Mouse (Mus musculus): ENCODE data around the gene Olfr491. TPM values are rescaled to one million over a fixed set of nuclear protein-coding genes. Genes with fewer than 3 reads are reported as not detected.

The Olfr491 gene
- polyA plus RNA-seq (2016; fragmentation: Nextera tagmentation; extraction: Ambion mirVana): not detected in 2 replicates

- Histone ChIP-seq H3K4me3 (no peak within 1 kb of the TSS), H3K27me3 (replicated peaks) (no peaks in the 10 kb centered on the region), H3K9ac (no peak within 1 kb of the TSS), H3K36me3 (no peaks in the 10 kb centered on the region), H3K4me2 (no peak within 1 kb of the TSS), H3K4me1 (replicated peaks) (no peaks in the 10 kb centered on the region), H3K27ac (ENCODE audit: poor library complexity, severe bottlenecking) (no peak within 1 kb of the TSS), H3K9me3 (replicated peaks) (no peaks in the 10 kb centered on the region)
- 49% methylated on average over 1 of the region's 1 CpGs for WGBS
- ATAC-seq (ENCODE audit: insufficient number of reproducible peaks, low FRiP score): no peak
Measured at GRCm38 (mm10) chr7:108313151-108313550, at the start of gene Olfr491. Gene Olfr491, plus strand, starts transcription at chr7:108313451.

GRCm38 (mm10) chr7:108288834-108289233, 24.4 kb upstream of the Olfr491 start, which contains the start of gene Olfr490:
Gene Olfr490, minus strand, starts transcription at chr7:108288934.
- Histone ChIP-seq H3K27ac (ENCODE audit: poor library complexity, severe bottlenecking) (no peak within 1 kb of the TSS), H3K9ac (no peak within 1 kb of the TSS), H3K36me3 (no peaks in the 10 kb centered on the region), H3K9me3 (replicated peaks) (no peaks in the 10 kb centered on the region; the same call in 1 of the 2 replicates), H3K4me1 (replicated peaks) (no peaks in the 10 kb centered on the region), H3K4me2 (no peak within 1 kb of the TSS), H3K4me3 (no peak within 1 kb of the TSS), H3K27me3 (replicated peaks) (no peaks in the 10 kb centered on the region)
- ATAC-seq (ENCODE audit: insufficient number of reproducible peaks, low FRiP score): no peak

GRCm38 (mm10) chr7:108323574-108323973, 10.3 kb downstream of the Olfr491 start, which contains the start of gene Olfr492:
Gene Olfr492, minus strand, starts transcription at chr7:108323674.
- ATAC-seq (ENCODE audit: insufficient number of reproducible peaks, low FRiP score): no peak
- H3K27ac ChIP-seq (ENCODE audit: poor library complexity, severe bottlenecking): no peak within 1 kb of the TSS
- no peak within 1 kb of the TSS for H3K4me2 ChIP-seq
- H3K4me1 ChIP-seq (replicated peaks): no peaks in the 10 kb centered on the region
- no peak within 1 kb of the TSS for H3K9ac ChIP-seq
- no peaks in the 10 kb centered on the region for H3K27me3 ChIP-seq (replicated peaks)
- 70% methylated on average over 2 of the region's 2 CpGs for WGBS
- H3K36me3 ChIP-seq: no peaks in the 10 kb centered on the region
- H3K4me3 ChIP-seq: no peak within 1 kb of the TSS
- H3K9me3 ChIP-seq (replicated peaks): 0 out of 2 replicates have a peak, but pooled peaks cover 2% of the 10 kb centered on the region

- H3K4me2 ChIP-seq: no peak within 1 kb of the TSS
- H3K36me3 ChIP-seq: no peaks in the 10 kb centered on the region
- ATAC-seq (ENCODE audit: insufficient number of reproducible peaks, low FRiP score): no peak
- no peak within 1 kb of the TSS for H3K9ac ChIP-seq
- no peak within 1 kb of the TSS for H3K4me3 ChIP-seq
- H3K9me3 ChIP-seq (replicated peaks): peaks cover under 1% of the 10 kb centered on the region; the same call in 1 of the 2 replicates
- H3K4me1 ChIP-seq (replicated peaks): no peaks in the 10 kb centered on the region
- H3K27me3 ChIP-seq (replicated peaks): no peaks in the 10 kb centered on the region
- 48% methylated on average over 1 of the region's 1 CpGs for WGBS
- no peak within 1 kb of the TSS for H3K27ac ChIP-seq (ENCODE audit: poor library complexity, severe bottlenecking)
Measured at GRCm38 (mm10) chr7:108346879-108347278, 33.6 kb downstream of the Olfr491 start, which contains the start of gene Olfr493. Gene Olfr493, minus strand, starts transcription at chr7:108346979.

- Histone ChIP-seq H3K9ac (no peak within 1 kb of the TSS), H3K9me3 (replicated peaks) (peaks cover 12% of the 10 kb centered on the region; the same call in 1 of the 2 replicates), H3K4me2 (no peak within 1 kb of the TSS), H3K4me1 (replicated peaks) (no peaks in the 10 kb centered on the region), H3K27me3 (replicated peaks) (no peaks in the 10 kb centered on the region), H3K36me3 (no peaks in the 10 kb centered on the region), H3K4me3 (no peak within 1 kb of the TSS), H3K27ac (ENCODE audit: poor library complexity, severe bottlenecking) (no peak within 1 kb of the TSS)
- WGBS: 60% methylated on average over 3 of the region's 3 CpGs
- no peak for ATAC-seq (ENCODE audit: insufficient number of reproducible peaks, low FRiP score)
Measured at GRCm38 (mm10) chr7:108365035-108365434, 51.8 kb downstream of the Olfr491 start, which contains the start of gene Olfr494. Gene Olfr494, plus strand, starts transcription at chr7:108365335.

Other genes with a start within 250 kb of the Olfr491 start
- gene Olfr480, start 246.1 kb upstream of the Olfr491 start, polyA plus RNA-seq (2016; fragmentation: Nextera tagmentation; extraction: Ambion mirVana): not detected in 2 replicates
- not detected in 2 replicates for gene Olfr481, start 233.6 kb upstream of the Olfr491 start, polyA plus RNA-seq (2016; fragmentation: Nextera tagmentation; extraction: Ambion mirVana)
- not detected in 2 replicates for gene Olfr482, start 215.9 kb upstream of the Olfr491 start, polyA plus RNA-seq (2016; fragmentation: Nextera tagmentation; extraction: Ambion mirVana)
- not detected in 2 replicates for gene Olfr483, start 212.6 kb upstream of the Olfr491 start, polyA plus RNA-seq (2016; fragmentation: Nextera tagmentation; extraction: Ambion mirVana)
- gene Olfr484, start 186.0 kb upstream of the Olfr491 start, polyA plus RNA-seq (2016; fragmentation: Nextera tagmentation; extraction: Ambion mirVana): not detected in 2 replicates
- not detected in 2 replicates for gene Olfr485, start 153.6 kb upstream of the Olfr491 start, polyA plus RNA-seq (2016; fragmentation: Nextera tagmentation; extraction: Ambion mirVana)
- gene Olfr486, start 140.7 kb upstream of the Olfr491 start, polyA plus RNA-seq (2016; fragmentation: Nextera tagmentation; extraction: Ambion mirVana): not detected in 2 replicates
- not detected in 2 replicates for gene Olfr487, start 98.8 kb upstream of the Olfr491 start, polyA plus RNA-seq (2016; fragmentation: Nextera tagmentation; extraction: Ambion mirVana)
- not detected in 2 replicates for gene Olfr488, start 55.1 kb upstream of the Olfr491 start, polyA plus RNA-seq (2016; fragmentation: Nextera tagmentation; extraction: Ambion mirVana)
- not detected in 2 replicates for gene Olfr490, start 24.5 kb upstream of the Olfr491 start, polyA plus RNA-seq (2016; fragmentation: Nextera tagmentation; extraction: Ambion mirVana)
- gene Olfr492, start 10.2 kb downstream of the Olfr491 start, polyA plus RNA-seq (2016; fragmentation: Nextera tagmentation; extraction: Ambion mirVana): not detected in 2 replicates
- gene Olfr493, start 33.5 kb downstream of the Olfr491 start, polyA plus RNA-seq (2016; fragmentation: Nextera tagmentation; extraction: Ambion mirVana): not detected in 2 replicates
- gene Olfr494, start 51.9 kb downstream of the Olfr491 start, polyA plus RNA-seq (2016; fragmentation: Nextera tagmentation; extraction: Ambion mirVana): not detected in 2 replicates
- not detected in 2 replicates for gene Olfr495, start 79.7 kb downstream of the Olfr491 start, polyA plus RNA-seq (2016; fragmentation: Nextera tagmentation; extraction: Ambion mirVana)
- gene Olfr497, start 107.0 kb downstream of the Olfr491 start, polyA plus RNA-seq (2016; fragmentation: Nextera tagmentation; extraction: Ambion mirVana): not detected in 2 replicates
- gene Olfr498, start 151.9 kb downstream of the Olfr491 start, polyA plus RNA-seq (2016; fragmentation: Nextera tagmentation; extraction: Ambion mirVana): not detected in 2 replicates
- not detected in 2 replicates for gene Olfr502, start 211.6 kb downstream of the Olfr491 start, polyA plus RNA-seq (2016; fragmentation: Nextera tagmentation; extraction: Ambion mirVana)
- gene Olfr503, start 231.1 kb downstream of the Olfr491 start, polyA plus RNA-seq (2016; fragmentation: Nextera tagmentation; extraction: Ambion mirVana): not detected in 2 replicates

Measured in heart, embryonic 12.5 days (tissue).